Mouse (Mus musculus) left cerebral cortex, adult 2 months (tissue): ENCODE data around the gene Styk1. TPM values are rescaled to one million over a fixed set of nuclear protein-coding genes. Genes with fewer than 3 reads are reported as not detected.
A peak's percentile ranks its signal among the peaks of the same experiment; 100 is the strongest.

Experiments
- DNase-seq, 2 experiments: peaks; one replicate each; pipeline ENCODE4 v3.0.0; 2021 to 2022; ENCODE audit warnings: low spot score in 2 of 2, mixed read lengths in 1 of 2; ENCODE audit errors: extremely low spot score in 1 of 2
- H3K27ac ChIP-seq: fragments of 200-600 bp; 2 replicates; pipeline ENCODE4 v1.8.1; 2022
- H3K4me3 ChIP-seq: fragments of 200-600 bp; 2 replicates; pipeline ENCODE4 v1.8.1; 2022
- CTCF ChIP-seq: fragments of 200-600 bp; IDR thresholded peaks from 2 replicates; pipeline ENCODE4 v1.8.1; 2022; ENCODE audit warnings: antibody characterized with exemption, mild to moderate bottlenecking, moderate library complexity
- intact Hi-C: fragments of 180-260 bp; cut with DNase I; formaldehyde crosslinking; loops from one replicate; pipeline ENCODE4 v1.15.1; 2025
- total RNA-seq, 2 experiments: library from RNA; stranded (reverse); gene quantifications; 2 replicates each; pipeline ENCODE4 v1.2.3; 2021

Gene Styk1
- total RNA-seq, 2 experiments from 2014 or later: 0.65 to 0.81 TPM

GRCm38 (mm10) chr6:131383713-131384330, 30.4 kb upstream of the Styk1 start:
- DNase-seq: no peak
- no peak overlapping the region for H3K4me3 ChIP-seq
- intact Hi-C loops: loop anchor here (10.0 kb wide), 1 partner anchor 1721 kb away; the partner anchor contains the start of gene Smim10l1
- no peak for TF ChIP-seq CTCF
- no peak overlapping the region for H3K27ac ChIP-seq

- H3K27ac ChIP-seq: peak overlapping the region; percentile 55
- DNase-seq: no peak
- intact Hi-C loops: loop anchor here (10.0 kb wide), 1 partner anchor 1722 kb away; the partner anchor contains the start of gene Smim10l1
- no peak overlapping the region for H3K4me3 ChIP-seq
- TF ChIP-seq CTCF: no peak
Measured at GRCm38 (mm10) chr6:131382984-131383337, 29.6 kb upstream of the Styk1 start.

- H3K27ac ChIP-seq: peak overlapping the region; percentile 55
- TF ChIP-seq CTCF: no peak; the same call in 1 of the 2 replicates
- no peak for DNase-seq
Measured at GRCm38 (mm10) chr6:131382232-131382983, 29.0 kb upstream of the Styk1 start.

GRCm38 (mm10) chr6:131378858-131379428, 25.5 kb upstream of the Styk1 start:
- no peak for TF ChIP-seq CTCF
- no peak overlapping the region for H3K27ac ChIP-seq
- intact Hi-C loops: no loop called here
- H3K4me3 ChIP-seq: no peak overlapping the region
- no peak for DNase-seq

More at GRCm38 (mm10) chr6:131382232-131382983, 29.0 kb upstream of the Styk1 start:
- H3K4me3 ChIP-seq: no peak overlapping the region
- intact Hi-C loops: loop anchor here (10.0 kb wide), 1 partner anchor 1722 kb away; the partner anchor contains the start of gene Smim10l1

- Histone ChIP-seq H3K4me3 (no peak overlapping the region), H3K27ac (no peak overlapping the region)
- intact Hi-C loops: no loop called here
- no peak for DNase-seq
- no peak for TF ChIP-seq CTCF
Measured at GRCm38 (mm10) chr6:131377378-131377777, 24.0 kb upstream of the Styk1 start.

- H3K27ac ChIP-seq: no peak overlapping the region
- TF ChIP-seq CTCF: no peak
- no peak overlapping the region for H3K4me3 ChIP-seq
- intact Hi-C loops: no loop called here
- no peak for DNase-seq
Measured at GRCm38 (mm10) chr6:131374594-131375340, 21.4 kb upstream of the Styk1 start.

DNA sequence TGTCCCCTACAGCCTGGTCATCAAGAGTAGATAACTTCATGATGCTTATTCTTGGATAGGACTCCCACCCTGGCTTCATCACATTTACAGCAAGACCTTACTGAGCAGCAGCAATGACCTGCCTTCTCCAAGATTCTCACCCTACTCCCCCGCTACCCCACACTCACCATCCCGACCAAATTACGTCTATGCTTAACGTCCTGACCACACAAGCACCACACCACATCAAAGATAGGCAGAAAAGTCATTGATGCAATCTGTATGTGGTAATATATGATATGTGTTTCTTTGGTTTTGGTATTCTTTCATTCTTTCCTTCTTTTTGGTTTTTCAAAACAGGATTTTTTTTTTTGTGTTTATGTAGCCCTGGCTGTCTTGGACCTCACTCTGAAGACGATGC, 19.8 kb upstream of the Styk1 start:
- H3K27ac ChIP-seq: no peak overlapping the region
- no peak for DNase-seq
- no peak overlapping the region for H3K4me3 ChIP-seq
- TF ChIP-seq CTCF: no peak
- intact Hi-C loops: no loop called here

DNA sequence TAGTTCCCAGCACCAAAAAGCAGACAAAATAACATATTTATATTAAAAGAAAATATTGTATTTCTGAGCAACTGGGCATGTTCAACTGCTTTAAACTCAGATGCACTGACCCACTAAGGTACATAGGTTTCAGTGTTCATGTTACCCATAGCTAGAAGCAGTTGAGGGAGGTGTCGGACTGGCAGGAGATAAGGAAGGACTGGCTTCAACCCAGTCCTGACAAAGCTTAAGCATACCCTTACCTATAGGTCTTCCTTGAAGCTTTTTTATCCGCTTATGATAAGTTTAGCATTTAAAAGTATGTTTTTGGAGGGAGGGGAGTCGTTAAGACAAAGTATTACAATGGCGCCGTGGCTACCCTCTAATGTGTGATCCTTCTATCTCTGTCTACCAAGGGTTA, 17.4 kb upstream of the Styk1 start:
- no peak for DNase-seq
- H3K4me3 ChIP-seq: no peak overlapping the region
- no peak overlapping the region for H3K27ac ChIP-seq
- intact Hi-C loops: no loop called here
- TF ChIP-seq CTCF: no peak

DNA sequence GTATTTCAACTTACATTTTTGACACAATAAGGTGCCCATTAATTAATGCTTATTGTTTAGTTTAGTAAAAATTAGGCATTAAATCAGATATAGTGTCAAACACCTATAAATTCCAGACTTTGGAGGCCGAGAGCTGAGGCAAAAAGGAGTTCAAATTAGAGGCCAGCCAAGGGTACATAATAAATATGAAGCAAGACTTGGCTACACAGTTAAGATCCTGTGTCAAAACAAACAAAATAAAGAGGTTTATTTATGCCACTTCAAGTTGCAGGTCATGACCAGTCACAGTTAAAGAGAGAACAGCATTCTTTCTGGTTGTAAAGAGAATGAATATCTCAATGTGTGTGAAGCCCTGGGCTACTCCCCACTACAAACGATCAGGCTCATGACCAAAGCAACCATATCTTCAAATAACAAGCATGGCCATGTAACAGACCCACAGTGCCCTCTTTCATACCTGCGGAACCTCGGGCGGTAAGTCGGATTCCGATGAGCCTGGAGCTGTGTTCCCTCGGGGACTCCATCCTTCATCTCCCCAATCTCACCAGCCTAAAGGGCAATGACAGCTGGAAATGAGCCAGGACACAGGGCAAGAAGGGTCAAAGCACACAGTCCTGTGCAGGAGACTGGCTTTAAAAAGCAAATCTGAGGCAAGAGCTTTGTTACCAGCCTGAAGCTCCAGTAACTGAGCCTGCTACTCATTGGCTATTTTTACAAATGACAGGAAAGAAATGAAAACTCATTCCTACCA, 16.6 kb upstream of the Styk1 start:
- Histone ChIP-seq H3K4me3 (no peak overlapping the region), H3K27ac (no peak overlapping the region)
- no peak for TF ChIP-seq CTCF
- DNase-seq: no peak
- intact Hi-C loops: no loop called here

DNA sequence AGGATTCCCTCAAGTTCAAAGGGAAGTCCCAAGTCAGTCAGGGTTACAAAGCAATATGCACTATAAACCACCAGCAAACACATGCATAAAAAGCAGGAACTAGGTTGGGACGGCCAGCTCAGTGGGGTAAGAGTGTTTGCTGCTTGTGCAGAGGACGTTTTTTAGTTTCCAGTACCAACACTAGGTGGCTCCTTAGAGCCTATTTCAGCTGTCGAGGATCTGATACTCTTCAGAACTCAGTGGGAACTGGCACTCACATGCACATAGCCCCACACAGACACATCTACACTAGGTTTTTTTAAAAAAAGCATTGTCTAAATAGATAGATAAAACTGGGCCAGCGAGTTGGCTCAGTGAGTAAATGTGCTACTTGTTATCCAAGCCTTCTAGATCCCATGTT, 13.7 kb upstream of the Styk1 start:
- Histone ChIP-seq H3K27ac (no peak overlapping the region), H3K4me3 (no peak overlapping the region)
- TF ChIP-seq CTCF: peak; percentile 70
- intact Hi-C loops: loop anchor here (1.0 kb wide), 1 partner anchor 51 kb away; no protein-coding TSS in a partner anchor
- no peak for DNase-seq

GRCm38 (mm10) chr6:131364353-131364752, 11.0 kb upstream of the Styk1 start:
- Histone ChIP-seq H3K4me3 (no peak overlapping the region), H3K27ac (no peak overlapping the region)
- intact Hi-C loops: no loop called here
- DNase-seq: no peak
- no peak for TF ChIP-seq CTCF
